Mouse (Mus musculus) stomach, postnatal 0 days (tissue): ENCODE data around the gene Rps6kl1. TPM values are rescaled to one million over a fixed set of nuclear protein-coding genes. Genes with fewer than 3 reads are reported as not detected.

Source experiments
- ATAC-seq: fragments of 200-750 bp; cut with Nextera tagmentation; 2 replicates; pipeline ENCODE4 v1.8.0; 2017; ENCODE audit not compliant: low FRiP score, low TSS enrichment
- DNase-seq: peaks from one replicate; pipeline ENCODE4 v3.0.0-alpha.2; 2016; ENCODE audit warnings: low spot score
- H3K27ac ChIP-seq: fragments of 300-500 bp; sonication (generic); replicated peaks from 2 replicates; pipeline ENCODE4 v1.5.1; 2014; ENCODE audit warnings: mild to moderate bottlenecking, control low read depth
- H3K27me3 ChIP-seq: fragments of 300-500 bp; sonication (generic); 2 replicates; pipeline ENCODE4 v1.6.1; 2014; ENCODE audit warnings: low read length; ENCODE audit not compliant: control insufficient read depth, insufficient read depth
- H3K36me3 ChIP-seq: fragments of 300-500 bp; sonication (generic); 2 replicates; pipeline ENCODE4 v1.6.1; 2014; ENCODE audit warnings: low read length, mixed read lengths; ENCODE audit not compliant: control insufficient read depth, insufficient read depth
- H3K4me1 ChIP-seq: fragments of 300-500 bp; sonication (generic); replicated peaks from 2 replicates; pipeline ENCODE4 v1.6.1; 2014; ENCODE audit warnings: antibody characterized with exemption; ENCODE audit not compliant: control insufficient read depth, insufficient read depth
- H3K4me2 ChIP-seq: fragments of 300-500 bp; sonication (generic); replicated peaks from 2 replicates; pipeline ENCODE4 v1.6.1; 2014; ENCODE audit warnings: low read depth, mild to moderate bottlenecking, control low read depth, moderate library complexity
- H3K4me3 ChIP-seq: fragments of 300-500 bp; sonication (generic); 2 replicates; pipeline ENCODE4 v1.5.1; 2014; ENCODE audit warnings: low read depth, low read length, control low read depth
- H3K9ac ChIP-seq: fragments of 300-500 bp; sonication (generic); 2 replicates; pipeline ENCODE4 v1.6.1; 2014; ENCODE audit warnings: mild to moderate bottlenecking, low read length, control low read depth, mixed read lengths
- H3K9me3 ChIP-seq: fragments of 300-500 bp; sonication (generic); 2 replicates; pipeline ENCODE4 v1.6.1; 2016; ENCODE audit warnings: low read length; ENCODE audit not compliant: control insufficient read depth
- CTCF ChIP-seq: IDR thresholded peaks from 2 replicates; pipeline ENCODE4 v1.5.1; 2016; ENCODE audit warnings: antibody characterized with exemption, low read depth, mild to moderate bottlenecking, moderate library complexity
- EP300 ChIP-seq: optimal IDR thresholded peaks from 2 replicates; pipeline ENCODE3; 2016; ENCODE audit warnings: antibody characterized with exemption
- WGBS: fragments of 180-500 bp; shearing (Covaris S2); extraction: QIAGEN DNeasy Blood & Tissue Kit; methylation state at CpG from one replicate; pipeline ENCODE4 v1.1.7; 2014; 5-methylcytosine and 5-hydroxymethylcytosine counted together
- polyA plus RNA-seq: library from polyadenylated mRNA; unstranded; fragments of >200 nt; fragmentation: Nextera tagmentation; extraction: Ambion mirVana; gene quantifications from 2 replicates; pipeline ENCODE4 v1.2.1, GENCODE M21; 2015

Rps6kl1 gene
- polyA plus RNA-seq, 1 experiment from 2014 or later, result 0.65 TPM

- WGBS, result 31% methylated on average over 4 of the region's 4 CpGs
- peak; percentile 40; the same call in 1 of the 2 replicates for ATAC-seq
- H3K36me3 ChIP-seq, result no peaks in the 10 kb centered on the region
- H3K9ac ChIP-seq, result no peak overlapping the region
- TF ChIP-seq CTCF (no peak), EP300 (no peak)
- peak overlapping the region; percentile 59; the same call in 1 of the 2 replicates for H3K27ac ChIP-seq
- peaks cover 6% of the 10 kb centered on the region; the same call in 1 of the 2 replicates for H3K4me1 ChIP-seq
- H3K4me3 ChIP-seq, result no peak overlapping the region
- no peaks in the 10 kb centered on the region for H3K9me3 ChIP-seq
- no peaks in the 10 kb centered on the region for H3K27me3 ChIP-seq
- H3K4me2 ChIP-seq, result no peak overlapping the region
- peak; percentile 55 for DNase-seq
These were observed 43.6 kb upstream of the Rps6kl1 start for GRCm38 (mm10) chr12:85194623-85195018.

- H3K9me3 ChIP-seq, result no peaks in the 10 kb centered on the region
- peak overlapping the region; percentile 59; the same call in 1 of the 2 replicates for H3K27ac ChIP-seq
- DNase-seq, result no peak
- no peak overlapping the region for H3K4me2 ChIP-seq
- peak; percentile 12; the same call in 1 of the 2 replicates for ATAC-seq
- TF ChIP-seq CTCF, result no peak
- no peak for TF ChIP-seq EP300
- no peaks in the 10 kb centered on the region for H3K27me3 ChIP-seq
- H3K4me1 ChIP-seq, result peaks cover 6% of the 10 kb centered on the region; the same call in 1 of the 2 replicates
- no peaks in the 10 kb centered on the region for H3K36me3 ChIP-seq
- no peak overlapping the region for H3K9ac ChIP-seq
- no peak overlapping the region for H3K4me3 ChIP-seq
- WGBS, result 79% methylated on average over 11 of the region's 11 CpGs
These were observed 43.0 kb upstream of the Rps6kl1 start for GRCm38 (mm10) chr12:85193923-85194622.

- H3K27ac ChIP-seq, result no peak overlapping the region
- ATAC-seq (no peak), DNase-seq (no peak)
- no peak for TF ChIP-seq EP300
- no peak for TF ChIP-seq CTCF
- no peaks in the 10 kb centered on the region for H3K27me3 ChIP-seq
- H3K4me2 ChIP-seq, result no peak overlapping the region
- H3K4me1 ChIP-seq, result peaks cover 6% of the 10 kb centered on the region; the same call in 1 of the 2 replicates
- no peak overlapping the region for H3K9ac ChIP-seq
- 80% methylated on average over 10 of the region's 10 CpGs for WGBS
- H3K36me3 ChIP-seq, result no peaks in the 10 kb centered on the region
- H3K9me3 ChIP-seq, result no peaks in the 10 kb centered on the region
- no peak overlapping the region for H3K4me3 ChIP-seq
These were observed 42.1 kb upstream of the Rps6kl1 start for GRCm38 (mm10) chr12:85193146-85193545.

GRCm38 (mm10) chr12:85192461-85193108 is 41.5 kb upstream of the Rps6kl1 start:
- Histone ChIP-seq H3K4me1 (peaks cover 6% of the 10 kb centered on the region; the same call in 1 of the 2 replicates), H3K27ac (no peak overlapping the region; the same call in 1 of the 2 replicates), H3K9ac (no peak overlapping the region), H3K36me3 (no peaks in the 10 kb centered on the region), H3K4me3 (no peak overlapping the region), H3K9me3 (no peaks in the 10 kb centered on the region), H3K27me3 (no peaks in the 10 kb centered on the region), H3K4me2 (0 out of 2 replicates have a peak overlapping the region, but pooled peaks have one; percentile 23)
- DNase-seq (peak; percentile 57), ATAC-seq (peak; percentile 66)
- TF ChIP-seq CTCF, result no peak; the same call in 1 of the 2 replicates
- no peak for TF ChIP-seq EP300
- 21% methylated on average over 18 of the region's 19 CpGs for WGBS

- Histone ChIP-seq H3K27ac (no peak overlapping the region), H3K36me3 (no peaks in the 10 kb centered on the region), H3K9ac (no peak overlapping the region), H3K4me1 (peaks cover 6% of the 10 kb centered on the region; the same call in 1 of the 2 replicates), H3K4me3 (no peak overlapping the region), H3K27me3 (no peaks in the 10 kb centered on the region), H3K4me2 (no peak overlapping the region), H3K9me3 (no peaks in the 10 kb centered on the region)
- WGBS, result 74% methylated on average over 7 of the region's 7 CpGs
- ATAC-seq, result no peak
- DNase-seq, result no peak
- TF ChIP-seq EP300 (no peak), CTCF (no peak)
These were observed 39.2 kb upstream of the Rps6kl1 start for GRCm38 (mm10) chr12:85190290-85190689.
